Mouse (Mus musculus) kidney, adult 8-10 months (tissue): ENCODE data around the gene Txndc12.

ENCODE experiments used
- DNase-seq, 2 experiments: peaks; one replicate each; pipeline ENCODE4 v3.0.0; 2022

The Txndc12 gene

DNA sequence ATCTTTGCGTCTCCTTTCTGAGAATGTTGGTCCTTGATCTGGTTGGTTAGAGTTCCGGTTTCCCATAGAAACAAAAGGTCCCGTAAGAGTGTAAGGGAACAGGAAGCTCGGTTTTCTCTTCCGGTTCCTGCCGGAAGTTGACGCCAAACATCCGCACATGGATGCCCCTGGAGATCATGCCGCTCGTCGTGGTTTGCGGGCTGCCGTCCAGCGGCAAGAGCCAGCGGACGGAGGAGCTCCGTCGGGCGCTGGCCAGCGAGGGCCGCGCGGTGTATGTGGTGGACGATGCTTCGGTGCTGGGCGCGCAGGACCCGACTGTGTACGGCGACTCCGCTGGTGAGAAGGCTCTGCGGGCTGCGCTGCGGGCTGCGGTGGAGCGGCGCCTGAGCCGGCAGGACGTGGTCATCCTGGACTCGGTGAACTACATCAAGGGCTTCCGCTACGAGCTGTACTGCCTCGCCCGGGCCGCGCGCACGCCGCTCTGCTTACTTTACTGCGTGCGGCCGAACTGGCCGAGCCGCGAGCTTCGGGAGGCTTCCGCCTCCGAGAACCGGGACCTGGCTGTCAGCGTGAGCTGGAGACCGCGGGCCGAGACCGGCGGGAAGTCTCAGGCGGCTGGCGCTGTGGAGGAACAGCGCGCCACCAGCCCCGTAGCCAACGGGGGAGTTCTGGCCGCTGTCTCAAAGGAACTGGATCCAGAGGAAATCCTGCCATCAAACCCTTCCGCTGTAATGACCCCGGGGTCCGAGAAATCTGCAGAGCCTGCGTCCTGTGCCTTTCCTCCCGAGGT is 13.5 kb downstream of the Txndc12 start, which contains the start of gene Kti12:
Gene Kti12, plus strand, starts transcription at position 71 of the 790 bp plus-strand sequence.
- peak; percentile 81 to 83 for DNase-seq

DNA sequence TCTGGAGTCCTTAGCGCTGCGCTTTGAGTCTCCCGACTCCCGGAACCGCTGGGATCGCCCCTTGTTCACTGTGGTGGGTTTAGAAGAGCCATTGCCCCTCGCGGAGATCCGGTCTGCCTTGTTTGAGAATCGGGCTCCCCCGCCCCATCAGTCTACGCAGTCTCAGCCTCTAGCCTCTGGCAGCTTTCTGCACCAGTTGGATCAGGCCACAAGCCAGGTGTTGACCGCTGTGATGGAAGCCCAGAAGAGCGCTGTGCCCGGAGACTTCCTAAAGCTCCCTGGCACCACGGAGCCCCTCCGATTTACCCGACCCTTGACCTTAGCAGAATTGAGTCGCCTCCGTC is 14.1 kb downstream of the Txndc12 start, which contains the start of gene A730015C16Rik:
Gene A730015C16Rik, minus strand, starts transcription at position 115 of the 344 bp plus-strand sequence.
- DNase-seq = peak in 1 of 2 experiments; percentile 35

DNA sequence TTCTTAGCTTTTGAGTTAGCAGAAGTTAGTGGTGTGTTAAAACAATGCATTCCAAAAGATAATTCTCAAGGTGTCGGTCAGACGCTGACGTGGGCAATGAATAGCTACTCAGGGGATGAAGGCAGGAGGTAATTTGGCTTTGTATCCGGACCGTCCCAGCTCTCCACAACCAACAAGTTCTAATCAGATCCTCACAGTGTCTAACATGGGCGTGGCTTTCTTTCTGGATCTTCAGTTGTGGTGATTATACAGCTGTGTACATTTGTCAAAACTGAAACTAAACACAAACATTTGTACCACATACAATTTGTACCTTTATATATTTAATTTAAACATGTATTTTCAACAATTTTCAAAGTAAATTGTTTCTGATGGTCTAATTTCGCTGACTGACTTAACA is 32.4 kb downstream of the Txndc12 start:
- DNase-seq = no peak

DNA sequence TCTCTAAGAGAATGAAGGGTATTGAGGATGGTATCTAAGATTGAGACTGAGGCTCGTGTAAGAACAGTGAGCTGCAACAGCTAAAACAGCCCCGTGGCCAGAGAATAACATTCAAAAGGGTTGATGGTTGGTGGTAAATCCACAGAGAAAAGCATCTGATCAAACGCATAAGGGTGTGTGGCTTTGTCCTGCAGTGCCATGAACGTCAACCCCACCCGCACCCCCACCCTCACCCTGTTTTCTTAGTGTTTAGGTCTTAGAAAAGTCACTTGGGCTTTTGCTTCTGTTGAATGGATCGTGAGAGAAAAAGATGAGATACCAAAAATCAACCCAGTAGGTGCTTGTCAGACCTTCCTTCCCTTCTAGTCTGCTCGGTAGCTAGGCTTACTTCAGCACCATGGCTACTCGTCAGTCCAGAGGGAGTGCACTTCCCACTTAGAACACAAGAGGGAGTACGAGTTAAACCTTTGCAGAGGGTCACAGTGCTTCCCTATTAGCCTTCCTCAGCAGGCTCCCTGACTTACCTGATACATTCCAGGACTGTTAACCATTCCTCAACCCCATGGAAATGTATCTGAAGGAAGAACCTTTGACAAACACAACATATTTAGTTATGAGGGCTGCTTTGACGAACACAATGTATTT is 35.5 kb downstream of the Txndc12 start:
- peak; percentile 78 to 88 for DNase-seq

DNA sequence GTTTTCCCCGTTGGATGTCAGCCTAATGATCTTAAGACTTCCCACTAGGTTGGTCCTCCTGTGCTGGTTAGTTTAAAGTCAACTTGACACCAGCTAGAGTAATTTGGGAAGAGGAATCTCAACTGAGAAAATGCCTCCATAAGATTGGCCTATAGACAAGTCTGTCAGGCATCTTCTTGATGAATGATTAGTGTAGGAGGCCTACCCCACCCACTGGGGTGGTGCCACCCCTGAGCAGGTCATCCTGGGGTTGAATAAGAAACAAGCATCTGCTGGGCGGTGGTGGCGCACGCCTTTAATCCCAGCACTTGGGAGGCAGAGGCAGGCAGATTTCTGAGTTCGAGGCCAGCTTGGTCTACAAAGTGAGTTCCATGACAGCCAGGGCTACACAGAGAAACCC is 39.3 kb downstream of the Txndc12 start:
- DNase-seq = no peak

DNA sequence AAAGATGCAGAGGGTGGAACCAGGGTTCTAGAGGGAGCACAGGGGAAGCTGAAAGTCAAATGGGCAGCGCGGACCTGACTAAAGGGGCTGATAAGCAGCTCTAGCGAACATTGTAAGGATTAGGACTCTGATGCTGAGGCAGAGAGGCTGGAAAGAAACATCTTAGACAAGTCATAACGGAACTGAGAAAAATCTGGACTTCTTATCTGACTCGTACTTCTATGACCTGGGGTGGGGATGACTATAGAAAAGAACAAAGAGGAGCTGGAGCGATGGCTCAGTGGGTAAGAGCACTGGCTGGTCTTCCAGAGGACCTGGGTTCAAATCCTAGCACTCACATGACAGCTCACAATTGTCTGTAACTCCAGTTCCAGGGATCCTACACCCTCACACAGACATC is 43.5 kb downstream of the Txndc12 start:
- DNase-seq = no peak

DNA sequence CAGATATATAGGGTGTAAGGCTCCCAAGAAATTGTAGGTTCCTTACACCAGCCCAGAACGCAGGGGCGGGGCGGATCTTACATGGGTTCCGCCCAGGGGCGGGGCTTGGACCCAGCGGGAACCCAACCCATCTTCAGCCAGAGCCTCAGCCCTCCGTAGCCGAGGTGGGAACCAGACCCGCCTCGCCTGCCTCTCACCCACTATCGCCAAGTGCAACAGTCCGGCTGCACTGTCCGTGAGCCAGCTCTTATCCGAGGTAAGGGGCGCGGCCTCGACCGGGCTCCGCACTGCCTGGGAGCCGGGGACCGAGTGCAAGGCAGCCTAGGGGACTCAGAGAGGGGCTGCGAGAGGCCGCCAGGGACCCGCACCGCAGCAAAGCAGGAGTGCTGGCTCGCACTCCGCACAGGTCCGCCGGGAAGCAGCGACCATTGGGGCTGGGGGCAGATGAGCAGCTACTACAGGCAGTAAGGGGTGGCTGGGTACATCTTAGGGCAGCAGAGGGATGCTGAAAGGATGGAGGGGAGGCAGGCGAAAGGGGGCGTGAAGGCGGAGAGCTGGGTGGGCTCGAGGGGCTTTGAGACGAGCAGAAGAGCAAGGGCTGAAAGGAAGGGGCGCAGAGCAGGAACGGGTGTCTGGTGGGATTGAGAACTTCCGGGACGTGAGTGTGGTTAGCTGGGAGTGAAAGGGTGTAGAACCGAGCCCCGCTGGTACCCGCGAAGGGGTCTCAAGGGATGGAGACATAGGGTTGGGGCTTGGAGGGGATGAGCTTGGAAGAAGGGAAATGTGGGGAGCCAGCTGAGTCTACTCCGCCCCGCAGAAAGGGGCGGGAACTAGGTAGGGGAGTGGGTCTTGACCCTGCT is 44.8 kb downstream of the Txndc12 start, which contains the start of gene Rab3b:
Gene Rab3b, plus strand, starts transcription at position 101 of the 860 bp plus-strand sequence.
- peak; percentile 2 to 23 for DNase-seq

DNA sequence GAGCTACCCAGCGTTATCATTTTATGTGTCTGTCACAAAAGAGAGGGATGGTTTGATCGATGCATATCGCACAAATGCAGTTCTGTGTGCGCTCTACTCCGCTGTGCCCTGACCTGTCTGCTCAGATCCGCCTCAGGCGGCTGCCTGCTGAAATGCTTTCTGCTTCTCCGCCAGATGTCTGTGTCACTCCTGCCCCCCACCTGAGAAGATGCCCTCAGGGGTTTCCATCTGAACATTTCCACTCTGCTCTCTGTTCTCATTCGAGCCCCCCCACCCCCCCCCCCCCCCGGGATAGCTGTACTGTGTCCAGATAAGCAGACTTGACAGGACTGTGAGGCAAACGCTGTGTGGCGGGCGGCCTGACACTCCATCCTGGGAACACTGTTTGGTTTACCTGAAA is 49.4 kb downstream of the Txndc12 start:
- no peak for DNase-seq

DNA sequence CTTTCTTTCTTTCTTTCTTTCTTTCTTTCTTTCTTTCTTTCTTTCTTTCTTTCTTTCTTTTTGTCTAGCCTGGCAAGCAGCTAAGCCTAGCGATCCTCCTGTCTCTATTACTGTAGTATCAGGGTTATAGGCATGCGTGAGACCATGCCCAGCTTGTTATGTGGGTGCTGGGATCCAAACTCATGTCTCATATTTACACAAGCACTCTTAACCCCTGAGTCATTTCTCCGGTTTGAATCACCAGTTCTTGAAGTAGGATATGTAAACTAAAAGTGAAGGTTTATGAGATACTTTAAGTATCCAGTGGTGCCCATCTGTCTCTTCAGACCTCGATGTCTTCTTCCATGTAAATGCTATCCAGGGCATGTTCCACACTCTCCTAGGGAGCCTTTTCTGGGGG is 53.1 kb downstream of the Txndc12 start:
- no peak for DNase-seq

DNA sequence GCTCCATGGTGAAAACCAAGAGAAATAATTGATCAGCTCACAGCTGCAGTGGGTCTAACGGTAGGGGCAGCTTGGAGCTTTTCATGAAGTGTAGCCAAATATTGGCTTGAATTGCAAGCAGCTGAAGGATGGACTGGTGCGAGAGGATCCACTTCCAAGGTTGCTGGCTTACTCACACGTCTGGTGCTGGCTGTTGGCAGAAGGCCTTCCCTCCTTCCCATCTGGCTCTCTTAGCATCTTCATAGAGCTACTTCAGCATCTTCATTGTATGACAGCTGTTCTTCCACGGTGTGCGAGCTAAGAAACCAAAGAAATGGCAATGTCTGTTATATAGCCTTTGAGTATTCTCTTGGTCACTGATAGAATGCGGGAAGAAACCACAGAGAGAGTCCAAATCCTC is 56.5 kb downstream of the Txndc12 start:
- DNase-seq = no peak

DNA sequence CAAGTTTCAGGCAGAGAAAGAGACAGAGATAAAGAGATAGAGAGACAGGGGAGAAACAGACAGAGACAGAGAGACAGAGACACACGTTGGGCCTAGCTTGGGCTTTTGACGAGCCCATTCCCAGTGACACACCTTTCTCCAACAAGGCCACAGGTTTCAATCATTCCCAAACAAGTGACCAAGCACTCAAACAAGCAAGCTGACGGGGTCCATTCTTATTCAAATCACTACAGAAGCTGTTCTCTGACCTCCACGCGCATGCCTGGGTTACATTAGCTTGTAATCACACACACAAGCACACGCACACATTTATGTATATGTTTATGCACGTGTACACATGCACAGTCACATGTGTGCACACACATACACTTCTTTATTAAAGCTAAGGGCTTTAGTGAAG is 66.0 kb downstream of the Txndc12 start:
- DNase-seq = no peak

DNA sequence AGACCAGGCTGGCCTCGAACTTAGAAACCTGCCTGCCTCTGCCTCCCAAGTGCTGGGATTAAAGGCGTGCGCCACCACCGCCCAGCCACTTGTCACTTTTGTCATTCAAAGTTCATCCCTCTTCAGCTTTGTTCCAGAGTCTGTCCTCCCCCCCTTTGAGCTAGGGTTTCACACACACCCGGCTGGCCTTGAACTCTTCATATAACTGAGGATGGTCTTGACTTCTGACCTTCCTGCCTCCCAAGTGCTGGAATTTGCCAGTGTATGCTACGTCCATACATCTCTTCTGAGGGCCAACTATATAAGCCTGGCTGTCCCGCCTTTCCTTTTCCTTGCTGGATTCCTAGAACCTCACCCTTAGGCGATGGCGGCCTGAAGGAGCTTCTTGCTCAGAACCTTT is 68.5 kb downstream of the Txndc12 start:
- no peak for DNase-seq

DNA sequence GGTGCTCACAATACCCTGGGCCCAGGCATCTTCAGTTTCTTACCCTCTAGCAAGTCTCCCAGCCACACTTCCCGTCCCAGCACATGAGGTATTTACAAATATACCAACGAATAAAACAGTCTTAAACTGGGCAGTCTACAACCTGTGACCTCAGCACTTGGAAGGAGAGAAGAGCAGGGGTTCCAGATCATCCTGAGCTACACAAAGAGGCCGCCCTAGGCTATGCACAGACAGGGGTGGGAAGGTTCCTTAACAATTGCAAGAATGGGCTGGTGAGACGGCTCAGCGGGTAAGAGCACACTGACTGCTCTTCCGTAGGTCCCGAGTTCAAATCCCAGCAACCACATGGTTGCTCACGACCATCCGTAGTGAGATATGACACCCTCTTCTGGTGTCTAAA is 68.9 kb downstream of the Txndc12 start:
- no peak for DNase-seq

DNA sequence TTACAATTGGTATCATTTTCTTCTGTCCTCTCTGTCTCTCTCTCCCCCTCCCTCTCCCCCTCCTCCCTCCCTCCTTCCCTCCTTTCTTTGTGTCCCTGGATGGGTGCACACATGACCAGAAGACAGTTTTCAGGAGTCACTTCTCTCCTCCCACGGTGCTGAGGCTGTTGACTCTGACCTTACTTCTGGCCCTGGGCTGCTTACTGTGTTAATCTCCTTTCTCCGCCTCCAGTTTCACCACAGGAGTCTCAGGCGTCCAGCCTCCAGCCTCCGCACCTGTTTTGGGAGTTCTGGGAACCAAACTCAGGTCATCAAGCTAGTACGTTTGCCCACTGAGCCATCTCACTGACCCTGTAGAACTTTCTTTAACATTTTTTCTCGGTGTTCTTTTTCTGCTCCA is 69.7 kb downstream of the Txndc12 start:
- DNase-seq = no peak

DNA sequence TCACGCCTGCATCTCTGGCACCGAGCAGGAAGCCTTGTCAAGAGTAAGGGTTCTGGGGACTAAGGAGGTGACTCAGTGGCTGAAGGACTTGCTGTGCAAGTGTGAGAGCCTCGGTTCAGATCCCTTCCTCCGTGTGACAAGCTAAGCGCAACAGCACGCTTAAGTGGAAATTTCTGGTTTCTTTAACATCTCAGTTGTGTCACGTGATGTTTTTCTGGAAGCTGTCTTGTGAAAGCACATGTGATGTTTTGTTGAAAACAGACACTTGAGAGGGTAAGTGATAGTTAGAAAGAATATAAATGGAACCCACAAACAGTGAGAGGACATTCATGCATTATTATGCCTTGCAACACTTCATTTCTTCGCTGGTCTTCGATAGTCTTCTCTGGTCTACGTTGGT is 70.4 kb downstream of the Txndc12 start:
- DNase-seq = no peak

DNA sequence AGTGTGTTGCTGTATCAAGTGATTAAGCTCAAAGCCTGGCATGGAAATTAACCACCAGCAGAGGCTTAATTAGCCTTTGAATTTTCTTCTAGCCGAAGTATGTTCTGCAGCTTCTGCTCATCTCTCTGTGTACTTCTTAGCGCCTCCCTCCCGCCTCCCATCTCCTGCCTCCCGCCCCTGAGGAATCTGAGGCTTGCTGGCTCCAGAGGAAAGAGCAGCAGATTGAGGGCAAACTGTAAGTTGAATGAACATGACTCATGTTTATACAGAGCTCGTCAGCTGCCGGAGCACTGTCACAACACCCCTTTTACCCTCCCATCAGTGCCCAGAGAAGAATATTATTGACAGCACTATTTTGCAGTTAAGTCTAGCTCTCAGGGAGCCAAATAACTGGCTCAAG is 71.5 kb downstream of the Txndc12 start:
- no peak for DNase-seq

DNA sequence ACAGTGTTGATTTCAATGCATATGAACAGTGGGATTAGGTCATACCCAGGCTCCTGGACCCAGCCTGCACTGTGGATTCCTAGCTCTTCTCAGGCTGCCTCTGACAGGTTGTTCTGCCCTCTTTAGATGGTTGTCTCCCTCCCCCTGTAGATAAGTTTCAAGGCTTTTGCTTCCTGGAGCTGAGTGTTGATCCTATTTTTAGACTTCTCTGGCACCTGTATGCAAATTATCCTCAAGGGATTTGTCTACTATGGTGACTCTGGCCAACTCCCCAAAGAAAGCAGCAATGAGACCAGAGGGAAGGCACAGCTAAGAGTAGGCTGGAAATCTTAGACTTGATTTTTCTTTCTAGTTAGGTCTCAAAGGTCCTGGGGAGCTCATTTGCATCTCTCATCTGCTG is 73.1 kb downstream of the Txndc12 start:
- DNase-seq = no peak

DNA sequence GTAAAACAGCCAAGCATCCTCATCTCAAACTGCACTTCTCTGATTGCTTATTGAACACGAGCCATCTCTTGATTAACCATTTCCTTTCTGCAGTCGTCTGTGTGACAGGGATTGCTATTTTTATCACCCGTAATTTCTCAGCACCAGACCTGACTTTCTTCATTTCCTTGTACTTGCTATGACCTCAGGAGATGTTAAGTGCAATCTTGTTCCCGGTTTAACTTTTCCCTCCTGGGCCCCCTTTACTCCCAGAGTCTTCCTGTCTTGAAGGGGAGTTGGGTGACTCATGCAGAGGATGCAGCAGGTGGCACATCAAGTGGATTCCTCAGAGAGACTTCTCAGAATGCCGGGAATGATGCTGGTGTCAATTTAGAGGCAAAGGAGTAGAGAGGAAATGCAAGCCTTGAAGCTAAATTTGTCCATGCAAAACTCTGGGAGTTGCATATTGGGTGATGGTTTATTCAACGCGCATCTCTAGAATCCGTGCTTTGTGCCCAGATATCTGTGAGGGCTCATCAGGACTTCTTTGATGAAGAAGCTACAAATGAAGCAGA is 75.5 kb downstream of the Txndc12 start:
- DNase-seq = no peak
